Mouse (Mus musculus): ENCODE results near the gene Gucd1.
A peak's percentile ranks its signal among the peaks of the same experiment; 100 is the strongest.
"Not testable (repeated sequence)": the region's sequence is repeated elsewhere in the genome, so short reads cannot be mapped to it uniquely, and the experiment has no call there.

Gene Gucd1

GRCm38 (mm10) chr10:75462728-75463127 is 55.0 kb downstream of the Gucd1 start:
- no peak for DNase-seq

GRCm38 (mm10) chr10:75458329-75458728 is 59.4 kb downstream of the Gucd1 start:
- no peak for DNase-seq

- no peak for DNase-seq
Measured at GRCm38 (mm10) chr10:75457852-75458251, 59.9 kb downstream of the Gucd1 start.

GRCm38 (mm10) chr10:75456061-75456831 is 61.5 kb downstream of the Gucd1 start:
- not testable (repeated sequence) for DNase-seq

- peak; percentile 75 for DNase-seq
Measured at GRCm38 (mm10) chr10:75451036-75451786, 66.6 kb downstream of the Gucd1 start.

GRCm38 (mm10) chr10:75450331-75450730 is 67.4 kb downstream of the Gucd1 start:
- DNase-seq = no peak

- no peak for DNase-seq
Measured at GRCm38 (mm10) chr10:75448806-75449420, 68.9 kb downstream of the Gucd1 start.

- no peak for DNase-seq
Measured at GRCm38 (mm10) chr10:75447489-75447888, 70.3 kb downstream of the Gucd1 start.

- no peak for DNase-seq
Measured at GRCm38 (mm10) chr10:75446501-75447083, 71.2 kb downstream of the Gucd1 start.

GRCm38 (mm10) chr10:75445030-75445429 is 72.7 kb downstream of the Gucd1 start:
- no peak for DNase-seq

GRCm38 (mm10) chr10:75444111-75444826 is 73.5 kb downstream of the Gucd1 start:
- no peak for DNase-seq

- DNase-seq = no peak
Measured at GRCm38 (mm10) chr10:75443017-75443416, 74.8 kb downstream of the Gucd1 start.

GRCm38 (mm10) chr10:75441800-75442199 is 76.0 kb downstream of the Gucd1 start:
- DNase-seq = no peak

GRCm38 (mm10) chr10:75440756-75441155 is 77.0 kb downstream of the Gucd1 start:
- DNase-seq = no peak

- peak; percentile 61 for DNase-seq
Measured at GRCm38 (mm10) chr10:75439211-75439811, 78.5 kb downstream of the Gucd1 start.

- peak; percentile 86 for DNase-seq
Measured at GRCm38 (mm10) chr10:75438132-75438810, 79.5 kb downstream of the Gucd1 start.

- no peak for DNase-seq
Measured at GRCm38 (mm10) chr10:75437284-75437683, 80.5 kb downstream of the Gucd1 start.

- peak; percentile 95 for DNase-seq
Measured at GRCm38 (mm10) chr10:75436604-75437217, 81.1 kb downstream of the Gucd1 start.

- DNase-seq = no peak
Measured at GRCm38 (mm10) chr10:75430633-75431032, 87.1 kb downstream of the Gucd1 start.

- DNase-seq = no peak
Measured at GRCm38 (mm10) chr10:75430147-75430537, 87.6 kb downstream of the Gucd1 start.

- no peak for DNase-seq
Measured at GRCm38 (mm10) chr10:75429522-75430146, 88.1 kb downstream of the Gucd1 start.

All from lung, postnatal 36 days (tissue).